Mouse (Mus musculus): ENCODE measurements around the gene Actl6b.

DNA sequence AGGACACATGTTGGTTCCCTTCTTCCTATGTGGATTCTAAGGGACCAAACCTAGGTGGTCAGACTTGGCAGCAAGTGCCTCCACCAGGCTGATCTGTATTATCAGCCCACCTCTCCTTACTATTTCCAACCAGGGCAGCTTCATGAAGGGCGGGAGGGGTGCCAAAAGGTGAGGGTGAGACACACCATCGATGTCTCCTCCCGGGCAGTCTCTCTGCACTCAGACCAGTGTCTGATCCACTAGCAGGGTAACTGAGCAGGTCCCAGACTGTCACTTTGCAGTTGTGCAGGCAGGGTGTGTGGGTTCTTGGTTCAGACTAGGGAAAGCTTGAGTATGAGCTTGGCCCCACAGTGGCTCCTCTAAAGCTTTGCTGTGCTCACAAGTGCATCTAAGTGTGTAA, 38.5 kb upstream of the Actl6b start:
- TF ChIP-seq CTCF (IDR thresholded peaks at IDR 0.05; ENCODE audit: low read depth): no peak
- TF ChIP-seq EP300 (IDR thresholded peaks at IDR 0.05; ENCODE audit: low read depth): no peak

Data from liver, embryonic 14.5 days (tissue).